Mouse (Mus musculus) myocyte (in vitro differentiated cells): Measurements from ENCODE around the gene Tex44. TPM values are rescaled to one million over a fixed set of nuclear protein-coding genes. Genes with fewer than 3 reads are reported as not detected.

ENCODE experiments used
- H3K27me3 ChIP-seq: one replicate; pipeline ENCODE4 v1.6.1; 2011; ENCODE audit not compliant: control insufficient read depth, insufficient read depth, insufficient read length
- H3K36me3 ChIP-seq: one replicate; pipeline ENCODE4 v1.6.1; 2011; ENCODE audit not compliant: control insufficient read depth, insufficient read depth
- H3K4me2 ChIP-seq: one replicate; pipeline ENCODE4 v1.6.1; 2011; ENCODE audit warnings: low read depth, control low read depth
- H3K4me3 ChIP-seq: one replicate; pipeline ENCODE4 v1.5.1; 2011; ENCODE audit warnings: mild to moderate bottlenecking, control low read depth, moderate library complexity
- H3K79me2 ChIP-seq: one replicate; pipeline ENCODE4 v1.6.1; 2011; ENCODE audit not compliant: control insufficient read depth, insufficient read depth
- H3ac ChIP-seq: one replicate; pipeline ENCODE4 v1.6.1; 2011; ENCODE audit not compliant: control insufficient read depth, insufficient read length
- CEBPB ChIP-seq: IDR thresholded peaks from 2 replicates; pipeline ENCODE4 v1.6.1; 2011; ENCODE audit warnings: mild to moderate bottlenecking, moderate library complexity; ENCODE audit not compliant: poor library complexity, insufficient read depth, severe bottlenecking
- E2F4 ChIP-seq: IDR thresholded peaks from one replicate; pipeline ENCODE4 v1.6.1; 2011; ENCODE audit warnings: mild to moderate bottlenecking, control low read depth, moderate library complexity; ENCODE audit not compliant: insufficient read depth
- MAX ChIP-seq: IDR thresholded peaks from one replicate; pipeline ENCODE4 v1.6.1; 2011; ENCODE audit warnings: low read depth, mild to moderate bottlenecking, control low read depth
- MYOD1 ChIP-seq, 3 experiments: IDR thresholded peaks; one replicate each; pipeline ENCODE4 v1.6.1; 2011; ENCODE audit warnings: control low read depth in 2 of 3, low read depth in 2 of 3, mild to moderate bottlenecking in 2 of 3, moderate library complexity in 1 of 3; ENCODE audit not compliant: insufficient read length in 2 of 3, control insufficient read depth in 1 of 3
- MYOG ChIP-seq, 3 experiments: IDR thresholded peaks; one replicate each; pipeline ENCODE4 v1.6.1; 2011; ENCODE audit warnings: control low read depth in 2 of 3, low read depth in 2 of 3, mild to moderate bottlenecking in 2 of 3; ENCODE audit not compliant: insufficient read length in 2 of 3, control insufficient read depth in 1 of 3, insufficient read depth in 1 of 3
- POLR2A ChIP-seq: IDR thresholded peaks from one replicate; pipeline ENCODE4 v1.6.1; 2011; ENCODE audit warnings: low read depth, mild to moderate bottlenecking, control low read depth, moderate library complexity; ENCODE audit not compliant: insufficient read length
- POLR2AphosphoS2 ChIP-seq: IDR thresholded peaks from one replicate; pipeline ENCODE4 v1.6.1; 2011; ENCODE audit warnings: low read depth, control low read depth; ENCODE audit not compliant: insufficient read length
- REST ChIP-seq: IDR thresholded peaks from one replicate; pipeline ENCODE4 v1.6.1; 2011; ENCODE audit warnings: mild to moderate bottlenecking, control low read depth, moderate library complexity; ENCODE audit not compliant: insufficient read depth, insufficient read length
- SRF ChIP-seq: IDR thresholded peaks from one replicate; pipeline ENCODE4 v1.6.1; 2011; ENCODE audit warnings: low read depth; ENCODE audit not compliant: control insufficient read depth, insufficient read length
- TCF12 ChIP-seq: IDR thresholded peaks from one replicate; pipeline ENCODE4 v1.6.1; 2011; ENCODE audit warnings: mild to moderate bottlenecking, control low read depth; ENCODE audit not compliant: poor library complexity, insufficient read depth, severe bottlenecking
- TCF3 ChIP-seq: IDR thresholded peaks from one replicate; pipeline ENCODE4 v1.6.1; 2011; ENCODE audit warnings: low read depth, control low read depth; ENCODE audit not compliant: insufficient read length
- USF1 ChIP-seq: IDR thresholded peaks from one replicate; pipeline ENCODE4 v1.6.1; 2011; ENCODE audit warnings: low read depth, mild to moderate bottlenecking, control low read depth, moderate library complexity
- polyA plus RNA-seq: library from polyadenylated mRNA; unstranded; fragments of >200 nt; fragmentation: generic; extraction: Trizol; gene quantifications from one replicate; pipeline ENCODE4 v1.2.1, GENCODE M21; 2012; ENCODE audit warnings: missing spikeins

Gene Tex44
- polyA plus RNA-seq, 1 experiment: not detected

GRCm38 (mm10) chr1:86398222-86398621 lies 27.9 kb upstream of the Tex44 start:
- no peak overlapping the region for H3K4me3 ChIP-seq
- no peaks in the 10 kb centered on the region for H3K27me3 ChIP-seq
- TF ChIP-seq SRF (no peak), TCF12 (no peak), REST (no peak), MAX (no peak), MYOD1 (IDR thresholded peaks at IDR 0.05; ENCODE audit: control insufficient read depth in 1 of 3, insufficient read length in 2 of 3, low read depth in 2 of 3) (no peak), POLR2AphosphoS2 (no peak), USF1 (no peak)
- H3K36me3 ChIP-seq: no peaks in the 10 kb centered on the region
- H3K79me2 ChIP-seq: no peaks in the 10 kb centered on the region
- no peak overlapping the region for H3K4me2 ChIP-seq
- H3ac ChIP-seq: no peak overlapping the region

GRCm38 (mm10) chr1:86399322-86399721 lies 26.8 kb upstream of the Tex44 start:
- Histone ChIP-seq H3K36me3 (no peaks in the 10 kb centered on the region), H3K79me2 (no peaks in the 10 kb centered on the region), H3ac (no peak overlapping the region), H3K4me2 (no peak overlapping the region), H3K4me3 (no peak overlapping the region), H3K27me3 (no peaks in the 10 kb centered on the region)
- TF ChIP-seq MAX: no peak

GRCm38 (mm10) chr1:86400096-86400754 lies 25.9 kb upstream of the Tex44 start:
- no peaks in the 10 kb centered on the region for H3K27me3 ChIP-seq
- H3K79me2 ChIP-seq: no peaks in the 10 kb centered on the region
- no peak overlapping the region for H3K4me2 ChIP-seq
- no peaks in the 10 kb centered on the region for H3K36me3 ChIP-seq
- H3ac ChIP-seq: no peak overlapping the region
- no peak overlapping the region for H3K4me3 ChIP-seq
- TF ChIP-seq CEBPB (no peak), POLR2AphosphoS2 (no peak), REST (no peak), USF1 (no peak), MYOD1 (IDR thresholded peaks at IDR 0.05; ENCODE audit: control insufficient read depth in 1 of 3, insufficient read length in 2 of 3, low read depth in 2 of 3) (no peak), MAX (no peak), MYOG (IDR thresholded peaks at IDR 0.05; ENCODE audit: control insufficient read depth in 1 of 3, insufficient read depth in 1 of 3, insufficient read length in 2 of 3, low read depth in 2 of 3) (no peak), SRF (no peak), TCF3 (no peak), TCF12 (no peak), POLR2A (no peak)

GRCm38 (mm10) chr1:86404834-86405233 lies 21.3 kb upstream of the Tex44 start:
- H3K79me2 ChIP-seq: no peaks in the 10 kb centered on the region
- no peaks in the 10 kb centered on the region for H3K27me3 ChIP-seq
- H3ac ChIP-seq: no peak overlapping the region
- H3K4me2 ChIP-seq: no peak overlapping the region
- H3K36me3 ChIP-seq: no peaks in the 10 kb centered on the region
- TF ChIP-seq MYOD1 (IDR thresholded peaks at IDR 0.05; ENCODE audit: control insufficient read depth in 1 of 3, insufficient read length in 2 of 3, low read depth in 2 of 3) (no peak), E2F4 (no peak), POLR2A (no peak)
- H3K4me3 ChIP-seq: no peak overlapping the region

- TF ChIP-seq POLR2AphosphoS2 (no peak), SRF (no peak), TCF12 (no peak), USF1 (no peak), MYOD1 (IDR thresholded peaks at IDR 0.05; ENCODE audit: control insufficient read depth in 1 of 3, insufficient read length in 2 of 3, low read depth in 2 of 3) (no peak), POLR2A (no peak), MYOG (IDR thresholded peaks at IDR 0.05; ENCODE audit: control insufficient read depth in 1 of 3, insufficient read depth in 1 of 3, insufficient read length in 2 of 3, low read depth in 2 of 3) (no peak), E2F4 (no peak), MAX (no peak), TCF3 (no peak), CEBPB (no peak), REST (no peak)
- H3K4me3 ChIP-seq: no peak overlapping the region
- no peaks in the 10 kb centered on the region for H3K79me2 ChIP-seq
- H3K27me3 ChIP-seq: peaks cover 4% of the 10 kb centered on the region
- no peaks in the 10 kb centered on the region for H3K36me3 ChIP-seq
- H3ac ChIP-seq: no peak overlapping the region
- H3K4me2 ChIP-seq: no peak overlapping the region
Observed at GRCm38 (mm10) chr1:86406313-86406712, 19.8 kb upstream of the Tex44 start.
